Mouse (Mus musculus) CD4-positive helper T cell, adult 2 months (primary cell): ENCODE measurements around the gene Ska3.
"Not testable (repeated sequence)": the region's sequence is repeated elsewhere in the genome, so short reads cannot be mapped to it uniquely, and the experiment has no call there.

Experiments
- DNase-seq: peaks from one replicate; pipeline ENCODE4 v3.0.0-alpha.2; 2012; ENCODE audit warnings: low read depth, missing footprints, low spot score

Gene Ska3

GRCm38 (mm10) chr14:57825788-57826751 is at the start of gene Ska3, which contains the start of gene Mrpl57:
TSS of gene Ska3 (minus strand) at chr14:57826185.
TSS of gene Mrpl57 (plus strand) at chr14:57826234.
- peak; percentile 92 for DNase-seq

DNA sequence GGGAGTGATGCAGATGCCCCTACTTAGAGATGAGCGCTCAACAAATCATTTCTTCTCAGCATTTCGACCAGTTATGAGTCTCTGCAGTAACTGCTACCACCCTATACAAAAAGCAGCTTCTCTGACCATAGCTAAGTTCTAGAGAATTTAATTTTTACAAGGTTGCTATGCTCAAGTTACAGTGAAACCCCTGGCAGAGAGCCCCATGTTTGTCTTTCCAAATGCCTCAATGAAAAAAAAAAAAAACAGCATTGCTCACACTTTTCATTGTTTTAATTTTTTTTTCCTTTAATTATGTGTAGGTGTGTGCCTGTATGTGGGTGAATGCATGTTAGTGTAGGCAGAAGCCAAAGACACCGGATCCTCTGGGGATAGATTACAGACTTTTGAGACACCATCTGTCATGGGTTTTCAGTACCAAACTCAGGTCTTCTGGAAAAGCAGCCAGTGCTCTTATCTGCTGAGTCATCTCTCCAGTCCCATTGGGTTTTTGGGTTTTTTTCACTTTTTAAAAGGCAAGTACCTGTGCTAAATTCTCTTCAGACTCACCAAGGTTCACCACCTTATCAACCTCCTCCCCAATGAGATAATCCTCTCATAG is 40.8 kb upstream of the Ska3 start:
- no peak for DNase-seq

DNA sequence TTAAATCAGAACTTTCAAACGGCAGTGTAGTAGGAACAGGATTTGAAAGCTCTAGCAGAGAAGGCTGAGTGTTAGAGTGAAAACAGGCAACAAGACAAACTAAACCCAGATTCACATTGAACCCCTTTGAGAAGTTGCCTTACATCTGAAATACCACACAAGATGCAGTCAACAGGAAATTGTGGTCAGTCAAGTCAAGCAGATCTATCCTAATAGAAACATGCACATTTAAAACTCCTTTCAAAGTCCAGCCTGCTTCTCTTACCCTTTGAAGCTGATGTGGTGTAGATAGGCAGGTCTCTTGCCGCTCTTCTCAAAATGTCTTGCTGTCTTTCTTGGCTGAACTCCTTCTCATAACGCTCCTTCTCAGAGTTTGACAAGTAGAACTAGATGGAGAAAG is 39.3 kb upstream of the Ska3 start:
- DNase-seq, result peak; percentile 70

GRCm38 (mm10) chr14:57863129-57863528 is 37.1 kb upstream of the Ska3 start:
- DNase-seq, result no peak

DNA sequence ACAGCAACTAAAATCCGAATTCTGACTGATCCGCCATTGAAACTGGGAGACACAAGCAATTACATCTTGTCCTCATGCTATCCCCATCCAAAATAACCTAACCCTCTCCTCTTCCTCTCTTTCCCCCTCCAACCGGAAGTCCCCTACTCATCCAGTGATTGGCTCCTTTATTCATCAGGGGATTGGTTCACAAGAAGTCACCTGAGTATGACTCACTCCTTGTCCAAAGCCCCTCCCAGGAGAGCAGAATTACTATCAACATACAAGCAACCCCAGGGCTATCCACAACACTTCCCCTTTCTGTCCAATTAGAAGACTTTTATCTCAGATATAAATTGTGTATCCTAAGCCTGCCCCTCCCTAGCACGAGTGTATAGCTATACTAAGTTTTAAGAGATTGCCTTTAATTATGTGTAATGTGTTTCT is 36.0 kb upstream of the Ska3 start:
- DNase-seq, result no peak

- no peak for DNase-seq
These were observed 33.5 kb upstream of the Ska3 start for GRCm38 (mm10) chr14:57859520-57859919.

DNA sequence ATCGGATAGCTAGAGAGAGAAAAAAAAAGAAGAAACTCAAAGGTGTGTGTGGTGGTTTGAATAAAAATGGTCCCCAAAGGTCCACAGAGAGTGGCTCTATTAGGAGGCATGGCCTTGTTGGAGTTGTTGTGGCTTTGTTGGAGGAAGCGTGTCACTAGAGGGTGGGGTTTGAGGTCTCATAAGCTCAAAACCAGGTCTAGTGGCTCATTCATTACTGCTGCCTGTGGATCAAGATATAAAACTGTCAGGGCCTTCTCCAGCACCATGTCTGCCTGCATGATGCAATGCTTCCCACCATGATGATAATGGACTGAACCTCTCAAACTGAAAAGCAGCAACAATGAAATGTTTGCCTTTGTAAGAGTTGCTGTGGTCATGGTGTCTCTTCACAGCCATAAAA is 32.6 kb upstream of the Ska3 start:
- DNase-seq, result no peak

DNA sequence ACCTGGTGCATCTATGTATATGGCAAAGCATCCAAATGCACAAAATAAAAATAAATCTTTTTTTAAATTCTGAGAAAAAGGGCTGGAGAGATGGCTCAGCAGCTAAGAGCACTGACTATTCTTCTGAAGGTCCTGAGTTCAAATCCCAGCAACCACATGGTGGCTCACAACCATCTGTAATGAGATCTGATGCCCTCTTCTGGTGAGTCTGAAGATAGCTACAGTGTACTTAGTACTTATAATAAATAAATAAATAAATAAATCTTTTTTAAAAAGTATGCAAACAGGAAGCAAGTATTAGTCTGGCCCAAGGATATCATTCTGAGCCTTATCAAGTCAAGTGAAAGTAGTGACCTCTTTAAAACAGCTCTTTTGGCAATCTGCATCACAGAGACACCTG is 30.1 kb upstream of the Ska3 start:
- not testable (repeated sequence) for DNase-seq

- no peak for DNase-seq
These were observed 27.0 kb upstream of the Ska3 start for GRCm38 (mm10) chr14:57852961-57853360.

- DNase-seq, result no peak
These were observed 24.3 kb upstream of the Ska3 start for GRCm38 (mm10) chr14:57850330-57850729.

DNA sequence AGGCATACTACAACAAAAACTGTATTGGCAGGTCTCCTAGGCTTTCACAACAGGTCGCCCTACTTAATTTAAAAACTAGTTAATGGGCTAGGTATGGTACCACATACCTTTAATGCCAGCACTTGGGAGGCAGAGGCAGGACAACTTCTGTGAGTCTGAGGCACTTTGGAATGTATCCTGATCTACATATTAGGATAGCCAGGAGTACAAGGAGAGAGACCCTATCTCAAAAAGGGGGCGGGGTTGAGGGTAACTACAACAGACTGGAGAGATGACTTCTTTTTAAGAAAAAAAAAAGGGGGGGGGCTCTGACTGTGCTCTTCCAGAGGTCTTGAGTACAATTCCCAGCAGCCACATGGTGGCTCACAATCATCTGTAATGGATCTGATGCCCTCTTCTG is 22.7 kb upstream of the Ska3 start:
- DNase-seq, result no peak

DNA sequence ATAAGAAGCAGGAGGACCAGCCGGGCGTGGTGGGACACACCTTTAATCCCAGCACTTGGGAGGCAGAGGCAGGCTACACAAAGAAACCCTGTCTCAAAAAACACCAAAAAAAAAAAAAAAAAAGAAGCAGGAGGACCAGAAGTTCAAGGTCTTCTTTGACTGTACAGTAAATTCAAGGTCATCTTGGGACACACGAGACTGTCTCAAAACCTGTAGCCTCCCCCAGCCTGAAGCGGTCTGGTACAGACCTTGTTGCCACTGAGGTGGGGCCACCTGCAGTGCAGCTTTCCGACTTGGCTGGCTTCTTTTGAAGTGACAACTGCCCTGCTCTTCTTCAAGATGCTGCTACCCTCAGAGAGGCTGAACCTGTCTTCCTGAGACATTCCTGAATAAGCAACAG is 22.1 kb upstream of the Ska3 start:
- not testable (repeated sequence) for DNase-seq

DNA sequence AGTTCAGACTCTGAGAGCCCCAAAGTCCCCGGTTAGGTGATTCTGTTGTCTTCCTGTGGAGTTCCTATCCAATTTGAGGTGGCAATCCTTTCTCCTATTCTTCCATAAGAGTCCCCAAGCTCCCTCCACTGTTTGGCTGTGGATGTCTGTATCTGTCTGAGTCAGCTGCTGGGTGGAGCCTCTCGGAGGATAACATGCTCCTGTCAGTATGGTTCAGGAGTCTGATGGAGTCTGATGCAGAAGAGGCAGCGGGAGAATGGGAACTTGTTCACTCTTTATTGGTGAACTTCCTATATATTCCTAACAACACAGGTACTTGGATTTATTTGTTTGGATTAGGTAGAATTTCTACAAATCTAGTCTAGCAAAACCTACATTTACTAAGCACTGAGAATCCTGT is 18.6 kb upstream of the Ska3 start:
- DNase-seq, result no peak

- DNase-seq, result no peak
These were observed 9.2 kb upstream of the Ska3 start for GRCm38 (mm10) chr14:57835157-57835556.

- no peak for DNase-seq
These were observed 7.5 kb upstream of the Ska3 start for GRCm38 (mm10) chr14:57833526-57833925.

DNA sequence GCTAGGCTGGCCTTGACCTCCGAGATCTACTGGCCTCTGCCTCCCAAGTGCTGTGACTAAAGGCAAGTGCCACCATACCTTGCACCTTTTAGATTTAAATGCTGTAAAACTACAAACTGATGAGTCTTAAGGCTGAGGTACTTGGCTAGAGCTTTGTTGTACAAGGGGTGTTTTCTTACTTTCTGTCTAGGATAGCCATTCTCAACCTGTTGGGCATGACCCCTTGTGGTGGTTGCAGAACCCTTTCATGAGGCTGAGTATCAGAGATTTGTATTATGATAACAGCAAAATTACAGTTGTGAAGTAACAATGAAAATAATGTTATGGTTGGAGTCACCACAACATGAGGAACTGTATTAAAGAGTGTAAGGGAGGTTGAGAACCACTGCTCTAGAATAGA is 1.3 kb upstream of the Ska3 start:
- peak; percentile 23 for DNase-seq

- DNase-seq, result no peak
These were observed 5.1 kb downstream of the Ska3 start for GRCm38 (mm10) chr14:57820839-57821238.

DNA sequence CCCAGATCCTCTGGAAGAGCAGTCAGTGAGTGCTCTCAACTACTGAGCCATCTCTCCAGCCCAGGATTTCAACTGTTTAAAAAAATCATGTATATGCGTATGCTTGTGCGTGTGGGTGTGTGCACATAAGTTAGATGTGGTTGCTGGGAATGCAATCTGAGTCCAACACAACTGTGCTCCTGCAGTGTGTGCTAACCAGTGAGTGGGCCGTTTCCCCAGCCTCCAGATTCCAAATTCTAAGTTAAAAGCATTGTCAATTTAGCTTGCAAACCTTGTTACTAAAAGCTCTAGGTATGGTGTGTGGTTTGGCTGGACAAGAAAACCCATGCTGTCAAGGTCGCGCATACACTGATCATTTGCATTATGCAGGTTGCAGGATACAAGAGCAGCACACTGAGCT is 14.1 kb downstream of the Ska3 start:
- DNase-seq, result no peak

DNA sequence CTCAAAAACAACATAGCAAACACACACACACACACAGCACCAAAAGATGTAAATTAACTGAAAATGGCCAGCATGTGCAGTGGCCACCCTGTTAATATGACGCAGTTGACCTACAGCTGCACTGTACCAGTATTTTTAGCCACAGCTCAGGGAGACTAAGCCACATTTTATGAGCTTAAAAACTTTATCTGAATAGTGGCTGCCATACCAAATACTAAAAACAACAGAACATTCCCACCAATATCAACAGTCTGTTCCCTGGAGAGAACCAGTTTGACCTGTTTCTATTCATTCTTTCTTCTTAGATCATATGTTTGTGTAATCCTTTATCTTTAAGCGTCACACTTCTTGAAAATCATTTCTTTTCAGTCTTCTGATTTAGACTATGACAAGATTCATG is 15.1 kb downstream of the Ska3 start:
- no peak for DNase-seq

DNA sequence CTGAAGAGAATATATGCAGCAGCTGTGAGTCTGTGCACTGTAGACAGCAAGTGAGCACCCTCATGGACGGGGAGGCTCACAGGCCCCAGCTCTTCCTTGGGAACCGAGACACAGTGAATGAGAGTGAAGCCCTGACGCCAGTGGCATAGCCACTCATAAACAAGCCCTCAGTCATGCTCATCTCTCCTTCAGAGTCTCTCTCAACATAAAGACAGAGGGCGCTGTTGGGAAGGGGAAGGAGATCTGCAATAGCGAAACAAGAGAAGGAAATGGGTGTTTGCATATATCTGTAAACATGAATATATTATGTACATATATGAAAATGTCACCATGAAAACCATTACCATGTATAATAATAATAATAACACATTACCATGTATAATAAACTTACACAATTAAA is 17.4 kb downstream of the Ska3 start:
- peak; percentile 79 for DNase-seq

DNA sequence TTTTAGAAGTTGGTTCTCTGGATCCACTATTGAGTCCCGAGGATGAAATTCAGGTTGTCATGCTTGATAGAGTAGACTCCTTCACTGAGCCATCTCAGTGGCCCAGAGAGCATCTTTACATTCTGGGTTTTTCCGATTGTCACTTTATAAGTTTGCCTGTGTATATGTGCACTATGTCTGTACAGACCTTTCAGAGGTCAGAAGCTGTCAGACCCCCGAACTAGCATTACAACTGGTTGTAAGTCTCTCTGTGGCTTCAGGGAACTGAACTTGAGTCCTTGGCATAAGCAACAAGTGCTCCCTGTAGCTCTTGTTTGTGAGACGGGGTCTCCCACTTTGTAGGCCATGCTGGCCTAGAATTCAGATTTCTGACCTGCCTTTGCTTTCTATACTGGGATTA is 22.3 kb downstream of the Ska3 start:
- no peak for DNase-seq

GRCm38 (mm10) chr14:57797991-57798931 is 27.7 kb downstream of the Ska3 start, which contains the start of gene Sap18:
TSS of gene Sap18 (plus strand) at chr14:57798180.
- DNase-seq, result peak; percentile 99
